Mouse (Mus musculus) adrenal gland, adult (tissue): ENCODE results near the gene Acsl4.

Source experiments
- DNase-seq, 2 experiments: peaks; one replicate each; pipeline ENCODE4 v3.0.0; 2022 to 2023; ENCODE audit warnings: low spot score in 1 of 2; ENCODE audit not compliant: inconsistent age in 2 of 2

Gene Acsl4

DNA sequence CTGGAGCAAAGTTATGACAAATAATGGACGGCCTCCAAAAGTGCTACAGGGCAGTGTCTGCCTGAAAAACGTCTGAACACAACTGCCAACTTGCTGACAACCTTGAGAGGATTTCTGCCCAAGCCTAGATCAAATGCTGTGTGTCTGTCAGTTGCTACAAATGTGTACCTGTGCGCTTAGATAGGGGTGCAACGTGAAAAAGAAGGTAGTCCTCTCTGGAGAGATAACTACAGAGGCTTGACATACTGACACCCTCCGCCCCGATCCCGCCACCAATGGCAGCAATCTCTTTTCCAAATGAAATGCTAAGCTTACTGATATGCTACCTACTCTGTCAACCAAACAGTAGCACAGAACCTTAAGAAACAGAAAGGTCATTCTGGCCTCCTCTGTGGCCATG is 31.3 kb downstream of the Acsl4 start:
- DNase-seq, result no peak

DNA sequence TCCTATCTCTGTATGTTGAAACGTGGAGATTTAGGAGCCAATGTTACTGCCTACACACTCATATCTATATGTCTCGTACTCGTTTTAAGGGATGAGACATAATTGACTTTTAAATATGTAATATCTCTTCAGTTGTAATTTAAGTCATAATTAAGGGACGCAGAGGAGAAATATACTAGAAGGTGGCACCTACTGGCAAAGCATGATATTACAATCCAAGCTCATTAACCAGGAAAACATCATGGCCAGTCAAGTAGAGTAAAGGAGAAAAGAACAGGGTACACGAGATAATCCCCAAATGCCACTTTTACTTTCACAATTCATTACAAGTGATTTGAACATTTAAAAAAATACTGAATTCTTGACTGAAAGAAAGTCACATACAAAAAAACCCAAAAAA is 31.9 kb downstream of the Acsl4 start:
- no peak for DNase-seq

DNA sequence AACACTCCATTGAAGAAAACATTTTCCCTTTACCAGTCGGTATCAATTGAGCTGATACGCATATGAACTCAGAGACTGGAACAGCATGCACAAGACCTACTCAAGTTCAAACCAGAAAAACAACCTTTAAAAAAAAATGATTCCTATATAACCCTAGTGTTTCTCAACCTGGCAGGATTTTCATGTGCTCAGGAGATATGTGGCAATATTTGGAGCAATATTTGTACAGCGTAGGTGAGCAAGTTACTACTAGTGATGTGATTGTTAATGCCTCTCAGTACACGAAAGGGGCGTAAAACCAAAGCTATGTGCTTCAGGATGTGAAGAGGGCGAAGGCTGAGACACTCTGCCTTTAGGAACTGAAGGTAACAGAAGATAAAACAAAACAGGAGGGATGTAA is 54.1 kb downstream of the Acsl4 start:
- DNase-seq, result no peak

DNA sequence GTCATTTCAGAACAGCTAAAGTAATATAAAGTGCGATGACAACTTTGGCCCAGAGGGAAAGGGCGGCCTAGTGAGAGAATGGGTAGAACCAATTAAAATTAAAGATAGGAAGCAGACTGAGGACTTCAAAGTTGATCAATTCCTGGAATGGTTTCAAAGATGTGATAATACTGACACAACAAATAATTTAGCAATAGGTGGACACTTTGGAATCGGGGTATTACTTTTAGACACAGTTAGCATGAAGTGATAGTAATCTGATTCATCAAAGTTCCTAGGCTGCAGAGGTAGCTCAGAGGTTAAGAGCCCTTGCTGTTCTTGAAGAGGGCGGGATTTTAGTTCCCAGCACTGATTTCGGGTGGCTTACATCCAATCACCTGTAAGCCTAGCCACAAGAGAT is 54.8 kb downstream of the Acsl4 start:
- no peak for DNase-seq

DNA sequence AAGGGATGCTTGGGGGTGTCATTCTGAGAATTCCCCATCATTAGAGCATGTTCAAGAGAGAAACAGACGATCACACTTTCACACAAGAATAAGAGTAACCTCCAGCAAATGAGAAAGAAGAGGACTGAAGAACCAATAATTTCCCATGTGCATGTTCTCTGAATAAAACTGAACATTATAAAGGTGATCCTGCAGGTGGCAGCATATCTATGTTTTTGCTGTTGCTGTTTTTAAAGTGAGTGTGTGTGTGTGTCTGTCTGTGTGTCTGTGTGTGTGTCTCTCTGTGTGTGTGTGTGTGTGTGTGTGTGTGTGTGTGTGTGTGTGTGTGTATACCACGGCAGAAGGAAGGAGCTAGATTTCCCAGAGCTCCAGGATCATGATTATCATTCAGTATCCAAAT is 64.6 kb downstream of the Acsl4 start:
- DNase-seq, result no peak

DNA sequence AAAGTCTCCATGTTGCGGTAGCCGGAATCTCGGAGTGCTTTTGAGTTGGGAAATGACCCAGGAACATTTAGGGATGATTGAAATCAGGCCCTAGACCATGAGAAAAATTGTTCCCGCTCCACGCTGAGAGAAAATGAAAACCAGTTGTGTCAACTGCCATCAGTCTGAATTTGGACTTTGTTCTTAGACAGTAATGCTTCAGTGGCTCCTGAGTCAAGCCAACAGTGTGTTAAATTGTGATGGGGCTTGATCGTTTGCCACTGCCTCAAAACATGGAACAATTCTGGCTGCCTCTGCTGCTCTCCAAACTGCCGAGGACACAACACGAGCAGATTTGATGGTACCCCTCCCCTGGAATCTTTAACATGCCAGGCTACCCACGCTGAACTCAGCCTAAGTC is 74.2 kb downstream of the Acsl4 start:
- no peak for DNase-seq

DNA sequence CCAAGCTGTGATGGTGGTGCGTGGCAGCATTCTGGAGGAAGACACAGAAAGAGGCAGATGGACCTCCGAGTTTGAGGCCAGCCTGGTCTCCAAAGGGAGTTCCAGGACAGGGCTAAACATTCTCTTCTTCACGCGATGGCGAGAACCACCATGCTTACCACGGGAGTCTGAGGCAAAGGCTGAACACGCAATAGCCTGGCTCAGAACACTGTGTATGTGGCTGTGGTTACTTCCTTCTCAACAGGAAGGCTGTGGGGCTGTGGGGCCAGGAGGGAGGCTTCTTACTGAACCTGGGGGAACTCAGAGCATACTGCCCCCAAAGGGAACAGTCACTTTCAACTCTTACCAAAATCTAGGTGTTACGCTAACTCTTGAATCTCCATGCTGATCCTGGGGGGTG is 75.1 kb downstream of the Acsl4 start:
- no peak for DNase-seq

DNA sequence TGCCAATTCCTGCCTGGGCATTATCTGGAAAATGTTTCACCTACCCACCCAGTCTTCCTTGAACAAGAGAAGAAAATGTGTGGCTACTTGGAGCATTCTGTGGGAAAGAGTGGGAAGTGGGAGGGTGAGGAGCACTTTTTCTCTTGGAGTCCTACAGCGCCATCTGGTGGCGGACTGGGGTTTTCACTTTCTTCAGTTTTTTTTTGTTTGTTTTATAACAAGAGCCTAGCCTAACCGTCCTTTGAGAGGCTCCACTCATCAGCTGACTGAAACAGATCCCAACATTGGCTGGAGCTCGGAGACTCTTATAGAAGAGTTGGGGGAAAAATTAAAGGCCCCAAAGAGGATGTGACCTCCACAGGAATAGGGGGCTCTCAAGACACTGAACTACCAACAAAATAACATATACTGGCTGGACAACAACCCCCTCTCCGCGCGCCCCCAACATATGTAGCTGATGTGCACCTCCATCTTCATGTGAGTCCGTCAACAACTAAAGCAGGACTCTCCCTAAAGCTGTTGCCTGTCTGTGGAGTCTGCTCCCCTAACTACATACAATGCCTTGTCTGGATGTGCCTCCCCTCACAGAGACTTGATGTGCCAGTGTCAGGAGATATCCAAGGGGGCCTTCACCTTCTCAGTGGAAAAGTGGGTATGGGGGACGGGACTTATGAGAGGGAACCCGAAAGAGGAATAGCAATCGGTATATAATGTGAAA is 75.9 kb downstream of the Acsl4 start:
- peak; percentile 62 to 87 for DNase-seq

DNA sequence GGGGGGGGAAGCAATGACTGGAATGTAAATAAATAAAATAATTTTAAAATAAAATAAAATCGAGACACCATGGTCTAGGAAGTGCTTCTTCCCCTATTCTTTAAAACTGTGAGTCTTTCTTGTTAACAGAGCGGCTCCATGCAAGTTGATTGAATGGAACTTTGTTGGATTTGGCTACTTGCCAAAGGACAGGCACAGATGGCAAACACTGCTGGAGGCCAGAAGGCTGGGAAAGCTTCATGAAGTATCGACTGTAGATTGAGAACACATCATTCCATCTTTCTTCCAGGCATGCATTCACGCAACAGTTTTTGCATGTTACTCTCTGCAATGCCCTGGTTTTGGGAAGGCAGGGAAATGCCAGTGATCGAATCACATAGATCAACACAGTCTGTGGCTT is 79.9 kb downstream of the Acsl4 start:
- peak in 1 of 2 experiments; percentile 55 for DNase-seq

DNA sequence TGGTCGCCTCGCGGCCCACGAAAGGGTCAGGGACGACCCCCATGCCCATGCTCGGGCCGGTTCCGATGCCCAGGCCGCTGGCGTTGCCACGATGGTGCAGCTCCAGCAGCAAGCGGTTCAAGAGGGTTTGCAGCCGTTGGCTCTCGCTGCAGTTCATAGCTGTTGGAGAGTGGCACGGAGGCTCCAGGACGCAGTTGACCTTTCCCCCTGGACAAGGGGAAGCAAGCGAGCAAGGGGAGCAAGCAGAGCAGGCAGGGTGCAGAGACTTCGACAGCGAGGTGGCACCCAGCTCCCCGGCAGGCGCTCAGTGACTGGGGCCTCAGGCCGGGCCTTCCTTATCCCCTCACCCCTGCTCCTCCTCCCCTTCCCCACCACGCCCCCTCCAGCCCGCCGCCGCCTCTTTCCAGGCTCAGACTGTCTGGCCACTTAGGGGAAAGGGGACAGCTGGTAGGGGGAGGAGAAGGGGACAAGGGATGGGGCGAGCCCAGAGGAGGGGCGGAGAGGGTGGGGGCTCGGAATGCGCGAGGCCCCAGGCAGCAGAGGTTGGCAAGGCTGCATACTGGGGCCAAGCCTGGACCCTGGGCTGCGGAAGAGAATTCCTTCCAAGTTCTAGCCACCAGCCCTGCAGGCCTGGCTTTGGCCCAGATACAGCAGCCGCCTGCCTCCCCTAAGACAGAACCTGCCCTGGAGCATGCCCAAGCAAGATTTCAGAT is 84.3 kb downstream of the Acsl4 start, which contains the start of gene Kcne1l:
Gene Kcne1l, minus strand, starts transcription at position 426 of the 713 bp plus-strand sequence.
- DNase-seq, result no peak

DNA sequence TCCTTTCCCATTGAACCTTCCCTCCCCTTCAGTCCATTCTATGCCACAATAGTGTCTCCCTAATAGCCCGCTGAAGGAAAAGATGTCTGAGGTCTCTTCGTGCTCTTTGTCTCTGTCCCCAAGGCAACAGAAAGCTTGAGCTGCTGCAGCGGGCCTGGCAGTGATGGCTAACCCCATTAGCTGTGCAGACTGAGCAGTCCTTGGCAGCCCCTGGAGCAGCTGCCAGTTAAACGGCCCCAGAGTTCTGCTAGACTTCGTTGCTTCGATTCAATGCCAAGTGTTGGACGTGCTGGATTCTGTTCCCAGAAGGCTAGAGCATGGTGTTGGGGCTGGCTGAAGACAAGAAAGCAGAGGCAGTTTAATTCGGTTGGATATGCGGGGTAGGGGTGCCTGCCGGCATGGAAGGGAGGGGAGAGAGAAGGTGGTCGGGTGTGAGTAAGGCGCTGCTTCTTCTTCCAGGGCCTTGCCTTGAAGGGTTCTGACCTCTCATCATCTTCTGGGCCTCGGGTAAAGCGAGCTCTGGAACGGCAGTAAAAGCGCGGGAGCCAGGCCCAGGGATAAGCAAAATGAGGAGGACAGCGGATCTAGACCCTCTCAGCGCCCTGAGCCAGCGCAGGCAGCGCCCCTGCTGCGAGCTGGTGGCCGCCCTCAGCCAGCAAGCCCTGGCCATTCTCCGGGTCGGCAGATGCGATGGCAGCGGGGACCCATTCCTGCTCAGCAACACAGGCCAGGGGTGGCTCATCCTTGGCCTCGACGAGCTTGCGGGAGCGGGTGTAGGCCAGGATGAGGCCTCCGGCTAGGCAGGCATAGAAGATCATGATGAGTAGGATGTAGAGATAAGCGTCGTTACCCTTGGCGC is 85.1 kb downstream of the Acsl4 start:
- no peak for DNase-seq

DNA sequence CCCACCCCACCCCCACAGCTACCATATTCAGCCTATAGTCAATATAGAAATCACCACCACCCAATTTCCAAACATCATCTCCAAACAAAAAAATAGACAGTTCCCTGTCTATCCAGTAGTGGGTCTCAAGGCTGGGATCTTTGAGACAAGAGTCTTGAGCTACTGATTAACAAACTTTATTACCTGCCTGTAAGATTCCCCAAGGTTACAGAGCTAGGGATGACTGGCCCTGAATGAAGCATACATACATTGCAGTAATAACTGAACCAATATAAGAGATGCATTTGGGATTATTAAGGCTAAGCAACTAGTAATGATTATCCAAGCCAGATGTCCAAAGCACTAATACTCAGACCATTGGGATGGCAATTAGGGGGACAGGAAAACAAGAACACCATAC is 85.7 kb downstream of the Acsl4 start:
- no peak for DNase-seq

DNA sequence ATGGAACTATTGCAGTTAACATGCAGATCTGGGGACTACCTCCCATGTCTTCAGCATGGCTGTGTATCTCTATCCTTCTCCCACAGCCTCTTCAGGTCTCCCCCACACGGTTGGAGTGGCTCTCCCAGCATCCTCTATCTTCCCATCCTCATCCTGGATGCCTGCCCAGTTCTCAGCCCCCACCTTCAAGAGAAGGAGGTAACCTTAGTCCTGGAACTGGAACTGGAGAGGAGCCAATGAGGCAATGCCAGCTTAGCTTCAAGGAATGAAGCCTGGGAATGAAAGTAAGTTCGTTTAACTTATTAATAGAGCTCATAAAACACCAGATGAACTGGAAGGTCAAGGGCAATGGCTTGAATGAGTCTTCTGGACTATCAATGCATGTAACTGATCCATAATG is 86.9 kb downstream of the Acsl4 start:
- no peak for DNase-seq

DNA sequence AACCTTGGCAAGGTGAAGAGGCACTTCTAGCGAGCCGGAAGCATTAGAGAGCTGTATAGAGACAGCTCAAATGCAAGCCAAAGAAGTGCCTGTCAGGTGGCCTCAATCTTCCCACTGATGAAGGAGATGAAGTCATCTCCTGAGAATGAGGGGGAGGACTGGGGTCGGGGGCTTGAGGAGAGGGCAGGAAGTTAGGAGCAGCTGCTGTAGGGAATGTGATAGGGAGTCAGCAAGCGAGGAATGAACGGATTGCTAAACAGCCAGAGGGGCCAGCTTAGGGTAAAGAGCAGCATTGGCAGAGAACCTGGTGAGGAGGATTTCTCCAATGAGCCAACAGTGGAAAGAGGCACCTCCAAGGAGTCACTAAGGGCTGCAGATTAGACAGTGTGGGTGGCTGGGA is 104.4 kb downstream of the Acsl4 start:
- no peak for DNase-seq

DNA sequence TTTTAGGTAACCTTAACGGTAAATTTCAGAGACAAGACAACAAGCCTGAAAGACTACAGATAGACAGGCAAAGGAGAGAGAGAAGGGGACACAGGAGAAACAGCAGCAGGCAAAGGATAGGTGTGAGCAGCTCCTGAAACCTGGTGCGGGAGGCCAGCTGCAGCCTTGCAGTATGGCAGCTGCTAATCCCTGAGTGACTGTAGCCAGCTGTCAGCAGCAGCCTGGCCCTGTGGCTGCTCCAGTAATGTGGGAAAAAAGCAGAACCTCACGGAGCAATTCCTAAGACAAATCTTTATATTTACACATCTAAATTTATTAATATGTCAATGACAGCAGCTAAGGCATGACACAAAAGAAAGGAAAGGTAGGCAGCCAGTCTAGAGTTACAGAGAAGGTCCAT is 113.8 kb downstream of the Acsl4 start:
- DNase-seq, result no peak

DNA sequence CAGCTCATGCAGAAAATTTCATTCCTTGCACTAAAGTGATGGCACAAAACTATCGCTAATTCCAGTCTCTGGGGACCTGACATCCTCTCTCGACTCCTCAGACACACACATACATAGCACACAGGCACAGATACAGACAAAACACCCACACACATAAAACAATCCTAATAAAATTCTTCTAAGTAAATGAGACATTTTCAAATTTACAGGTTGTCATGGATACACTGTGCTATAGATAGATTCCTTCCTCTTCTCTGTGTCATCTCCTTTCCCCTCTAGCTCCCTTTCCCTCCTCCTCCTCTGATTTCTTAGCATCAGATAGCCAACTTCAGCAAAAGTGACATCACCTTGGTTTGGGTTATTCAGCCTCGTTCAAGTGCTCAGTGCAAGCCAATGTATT is 114.3 kb downstream of the Acsl4 start:
- DNase-seq, result no peak
